Mouse (Mus musculus) hindbrain, postnatal 0 days (tissue): ENCODE measurements around the gene Maml3. TPM values are rescaled to one million over a fixed set of nuclear protein-coding genes. Genes with fewer than 3 reads are reported as not detected.

Experiments used
- ATAC-seq: fragments of 200-750 bp; cut with Nextera tagmentation; 2 replicates; pipeline ENCODE4 v1.8.0; 2017; ENCODE audit warnings: mild to moderate bottlenecking, moderate TSS enrichment, moderate library complexity
- DNase-seq: peaks from one replicate; pipeline ENCODE4 v3.0.0-alpha.2; 2015; ENCODE audit warnings: low spot score
- H3K27ac ChIP-seq: fragments of 300-500 bp; sonication (generic); 2 replicates; pipeline ENCODE4 v1.5.1; 2014; ENCODE audit warnings: mild to moderate bottlenecking
- H3K27me3 ChIP-seq: fragments of 300-500 bp; sonication (generic); 2 replicates; pipeline ENCODE4 v1.6.1; 2014; ENCODE audit warnings: low read length, mixed read lengths; ENCODE audit not compliant: insufficient read depth
- H3K36me3 ChIP-seq: fragments of 300-500 bp; sonication (generic); 2 replicates; pipeline ENCODE4 v1.6.1; 2014; ENCODE audit warnings: low read length, mixed read lengths; ENCODE audit not compliant: insufficient read depth
- H3K4me1 ChIP-seq: fragments of 300-500 bp; sonication (generic); 2 replicates; pipeline ENCODE4 v1.6.1; 2014; ENCODE audit warnings: antibody characterized with exemption, low read length, mixed read lengths; ENCODE audit not compliant: insufficient read depth
- H3K4me2 ChIP-seq: fragments of 300-500 bp; sonication (generic); 2 replicates; pipeline ENCODE4 v1.6.1; 2014; ENCODE audit warnings: low read depth, mild to moderate bottlenecking, low read length, moderate library complexity, mixed read lengths
- H3K4me3 ChIP-seq: fragments of 300-500 bp; sonication (generic); 2 replicates; pipeline ENCODE4 v1.5.1; 2014; ENCODE audit warnings: low read length
- H3K9ac ChIP-seq: fragments of 300-500 bp; sonication (generic); replicated peaks from 2 replicates; pipeline ENCODE4 v1.6.1; 2014; ENCODE audit warnings: mild to moderate bottlenecking, low read length, moderate library complexity, mixed read lengths
- H3K9me3 ChIP-seq: fragments of 300-500 bp; sonication (generic); 2 replicates; pipeline ENCODE4 v1.6.1; 2016; ENCODE audit warnings: low read length, mixed read lengths
- CTCF ChIP-seq: IDR thresholded peaks from 2 replicates; pipeline ENCODE4 v1.5.1; 2016; ENCODE audit warnings: antibody characterized with exemption, control low read depth, low read depth
- WGBS: fragments of 180-500 bp; shearing (Covaris S2); extraction: QIAGEN DNeasy Blood & Tissue Kit; methylation state at CpG from one replicate; pipeline ENCODE4 v1.1.7; 2014; 5-methylcytosine and 5-hydroxymethylcytosine counted together
- polyA plus RNA-seq: library from polyadenylated mRNA; unstranded; fragments of >200 nt; fragmentation: Nextera tagmentation; extraction: Ambion mirVana; gene quantifications from 2 replicates; pipeline ENCODE4 v1.2.1, GENCODE M21; 2015
- total RNA-seq: library from RNA; depleted of rRNA; stranded (reverse); fragments of >200 nt; gene quantifications from 2 replicates; pipeline ENCODE4 v1.2.3, GENCODE M21; 2014

Gene Maml3
- total and polyA plus RNA-seq, 2 experiments from 2014 or later: 4.8 to 18.8 TPM

GRCm38 (mm10) chr3:51705220-51705619 is 399.7 kb downstream of the Maml3 start:
- no peak overlapping the region for H3K4me2 ChIP-seq
- ATAC-seq (no peak), DNase-seq (peak; percentile 36)
- H3K27me3 ChIP-seq: no peaks in the 10 kb centered on the region
- no peak overlapping the region for H3K4me3 ChIP-seq
- H3K27ac ChIP-seq: no peak overlapping the region
- H3K9ac ChIP-seq: no peak overlapping the region
- H3K4me1 ChIP-seq: peaks cover 16% of the 10 kb centered on the region
- 85% methylated on average over 7 of the region's 7 CpGs for WGBS
- no peaks in the 10 kb centered on the region for H3K9me3 ChIP-seq
- H3K36me3 ChIP-seq: no peaks in the 10 kb centered on the region
- TF ChIP-seq CTCF: peak; percentile 64

- Histone ChIP-seq H3K27me3 (no peaks in the 10 kb centered on the region), H3K9me3 (no peaks in the 10 kb centered on the region), H3K36me3 (no peaks in the 10 kb centered on the region), H3K4me2 (no peak overlapping the region), H3K4me3 (no peak overlapping the region), H3K4me1 (peaks cover 18% of the 10 kb centered on the region), H3K27ac (no peak overlapping the region), H3K9ac (no peak overlapping the region)
- no peak for TF ChIP-seq CTCF
- DNase-seq (no peak), ATAC-seq (no peak)
- WGBS: 85% methylated on average over 8 of the region's 8 CpGs
These were observed 401.4 kb downstream of the Maml3 start for GRCm38 (mm10) chr3:51703478-51703877.

GRCm38 (mm10) chr3:51702701-51703286 is 402.1 kb downstream of the Maml3 start:
- Histone ChIP-seq H3K9me3 (no peaks in the 10 kb centered on the region), H3K4me3 (no peak overlapping the region), H3K9ac (no peak overlapping the region), H3K4me2 (no peak overlapping the region), H3K27me3 (no peaks in the 10 kb centered on the region), H3K4me1 (peaks cover 18% of the 10 kb centered on the region), H3K36me3 (no peaks in the 10 kb centered on the region), H3K27ac (0 out of 2 replicates have a peak overlapping the region, but pooled peaks have one; percentile 78)
- ATAC-seq: no peak
- TF ChIP-seq CTCF: no peak
- DNase-seq: no peak
- 54% methylated on average over 8 of the region's 8 CpGs for WGBS

GRCm38 (mm10) chr3:51701950-51702349 is 402.9 kb downstream of the Maml3 start:
- peaks cover 18% of the 10 kb centered on the region for H3K4me1 ChIP-seq
- ATAC-seq (peak; percentile 72), DNase-seq (peak; percentile 55)
- no peaks in the 10 kb centered on the region for H3K9me3 ChIP-seq
- 7% methylated on average over 13 of the region's 13 CpGs for WGBS
- no peaks in the 10 kb centered on the region for H3K36me3 ChIP-seq
- H3K27ac ChIP-seq: peak overlapping the region; percentile 78
- peak overlapping the region; percentile 62 for H3K4me2 ChIP-seq
- H3K9ac ChIP-seq: peak overlapping the region; percentile 45; the same call in 1 of the 2 replicates
- peak overlapping the region; percentile 36 for H3K4me3 ChIP-seq
- no peak for TF ChIP-seq CTCF
- no peaks in the 10 kb centered on the region for H3K27me3 ChIP-seq

GRCm38 (mm10) chr3:51701281-51701751 is 403.6 kb downstream of the Maml3 start:
- Histone ChIP-seq H3K27ac (peak overlapping the region; percentile 78), H3K36me3 (no peaks in the 10 kb centered on the region), H3K4me1 (peaks cover 18% of the 10 kb centered on the region), H3K4me3 (peak overlapping the region; percentile 36), H3K27me3 (no peaks in the 10 kb centered on the region), H3K9me3 (no peaks in the 10 kb centered on the region), H3K9ac (peak overlapping the region; percentile 45), H3K4me2 (peak overlapping the region; percentile 62)
- WGBS: under 1% methylated on average over 27 of the region's 27 CpGs
- ATAC-seq: peak; percentile 97
- TF ChIP-seq CTCF: peak; percentile 87
- DNase-seq: peak; percentile 94

- WGBS: 13% methylated on average over 15 of the region's 15 CpGs
- peak overlapping the region; percentile 45 for H3K9ac ChIP-seq
- H3K4me2 ChIP-seq: peak overlapping the region; percentile 62
These were observed 404.1 kb downstream of the Maml3 start for GRCm38 (mm10) chr3:51700731-51701280.

GRCm38 (mm10) chr3:51700123-51700522 is 404.8 kb downstream of the Maml3 start:
- TF ChIP-seq CTCF: no peak
- H3K9ac ChIP-seq: peak overlapping the region; percentile 45; the same call in 1 of the 2 replicates
- peaks cover 18% of the 10 kb centered on the region for H3K4me1 ChIP-seq
- H3K4me3 ChIP-seq: no peak overlapping the region
- no peaks in the 10 kb centered on the region for H3K36me3 ChIP-seq
- ATAC-seq (no peak), DNase-seq (no peak)
- no peaks in the 10 kb centered on the region for H3K9me3 ChIP-seq
- H3K27me3 ChIP-seq: no peaks in the 10 kb centered on the region
- peak overlapping the region; percentile 78 for H3K27ac ChIP-seq
- WGBS: 64% methylated on average over 4 of the region's 4 CpGs
- peak overlapping the region; percentile 62; the same call in 1 of the 2 replicates for H3K4me2 ChIP-seq

More at GRCm38 (mm10) chr3:51700731-51701280, 404.1 kb downstream of the Maml3 start:
- peak; percentile 56 for DNase-seq
- no peaks in the 10 kb centered on the region for H3K27me3 ChIP-seq
- no peaks in the 10 kb centered on the region for H3K9me3 ChIP-seq
- H3K36me3 ChIP-seq: no peaks in the 10 kb centered on the region
- peak overlapping the region; percentile 78 for H3K27ac ChIP-seq
- TF ChIP-seq CTCF: no peak
- peak overlapping the region; percentile 36 for H3K4me3 ChIP-seq
- H3K4me1 ChIP-seq: peaks cover 18% of the 10 kb centered on the region
- ATAC-seq: no peak
